Mouse (Mus musculus): Measurements from ENCODE around the gene Calr.

DNA sequence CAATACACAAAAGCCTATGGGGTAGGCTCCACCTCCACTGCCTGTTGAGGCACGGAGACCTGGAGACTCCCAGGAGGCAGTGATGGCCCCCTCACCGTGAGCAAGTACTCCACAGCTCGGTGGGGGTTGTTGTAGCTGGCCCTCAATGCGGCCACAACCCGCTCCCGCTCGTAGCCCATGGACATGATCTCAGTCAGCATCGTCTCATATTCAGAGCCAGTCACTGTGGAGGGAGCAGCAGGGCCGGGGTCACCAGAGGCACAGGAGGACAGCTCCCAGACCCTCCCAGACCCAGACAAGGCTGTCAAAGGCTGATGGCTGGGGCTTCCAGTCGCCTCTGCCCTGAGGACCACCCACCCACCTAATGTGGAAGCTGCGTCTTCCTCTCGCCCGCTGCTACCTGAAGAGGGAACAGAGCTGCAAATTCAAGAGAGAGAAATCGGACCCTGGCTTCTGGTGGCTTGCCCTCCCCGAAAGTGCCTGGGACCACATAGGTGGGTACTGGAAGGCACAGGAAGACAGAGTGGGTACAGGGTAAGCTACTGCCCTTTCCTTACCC lies 8.7 kb downstream of the Calr start:
- TF ChIP-seq CTCF (IDR thresholded peaks at IDR 0.05; ENCODE audit: insufficient read depth, low read length) (no peak), POLR2A (IDR thresholded peaks at IDR 0.05; ENCODE audit: borderline replicate concordance, extremely low read depth, low read depth, low read length) (no peak)

Measured in lung, adult 2 months (tissue).